Mouse (Mus musculus) ovary, postnatal 36 days (tissue): ENCODE data around the gene Klhl8.
"Not testable (repeated sequence)": the region's sequence is repeated elsewhere in the genome, so short reads cannot be mapped to it uniquely, and the experiment has no call there.

Source experiments
- DNase-seq: peaks from one replicate; pipeline ENCODE4 v3.0.0; 2022; ENCODE audit warnings: low spot score, mixed read lengths

Gene Klhl8

DNA sequence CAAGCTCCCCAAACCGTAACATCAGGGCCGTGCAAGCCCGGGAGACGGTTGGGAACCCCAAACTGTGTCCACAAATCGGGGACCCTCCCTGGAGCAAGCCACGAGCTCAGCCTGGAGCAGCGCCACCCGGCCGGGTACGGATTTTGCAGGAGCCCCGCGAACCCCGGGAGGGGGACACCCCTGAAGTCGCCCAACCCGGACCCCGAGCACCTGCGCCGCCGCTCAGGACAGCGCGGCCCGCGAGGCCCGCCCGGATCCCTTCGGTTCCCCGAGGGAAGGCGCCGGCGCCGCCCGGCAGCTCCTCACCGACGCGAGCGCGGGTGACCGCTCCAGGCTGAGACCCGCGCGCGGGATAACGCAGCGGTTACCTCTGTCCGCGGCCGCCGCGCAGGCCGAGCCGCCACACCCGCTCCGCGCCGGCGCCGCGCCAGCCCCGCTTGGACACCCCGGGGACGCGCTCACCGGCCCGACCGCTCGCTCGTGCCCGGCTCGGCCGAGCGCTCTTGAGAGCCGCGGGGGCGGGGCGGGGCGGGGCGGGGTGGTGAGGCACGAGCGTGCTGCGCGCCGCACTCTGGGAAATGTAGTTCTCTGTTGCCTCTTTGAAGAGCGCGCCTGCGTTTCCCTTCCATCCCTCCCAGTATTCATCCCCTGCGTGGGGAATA is at the start of gene Klhl8:
TSS of gene Klhl8 (minus strand) at position 512 of the 662 bp plus-strand sequence.
- peak; percentile 89 for DNase-seq

DNA sequence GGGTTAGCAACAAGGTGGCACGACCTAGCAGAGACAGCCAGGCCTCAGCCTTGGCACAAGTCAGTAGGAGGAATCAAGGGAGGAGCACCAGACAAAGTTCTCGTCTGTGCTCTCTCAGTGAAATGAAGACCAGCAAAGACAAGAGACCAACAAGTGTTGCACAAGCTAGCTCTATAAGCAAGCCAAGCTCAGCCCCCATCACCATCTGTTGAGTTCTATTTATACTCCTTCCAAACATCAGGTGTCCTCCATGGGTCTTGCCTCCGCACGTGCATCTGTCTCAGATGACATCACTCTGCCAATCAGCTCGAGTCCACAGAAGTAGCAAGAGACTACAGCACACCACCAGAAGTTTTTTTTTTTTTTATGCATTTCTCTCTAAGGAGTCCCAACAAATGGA is 43.6 kb upstream of the Klhl8 start:
- DNase-seq: no peak

DNA sequence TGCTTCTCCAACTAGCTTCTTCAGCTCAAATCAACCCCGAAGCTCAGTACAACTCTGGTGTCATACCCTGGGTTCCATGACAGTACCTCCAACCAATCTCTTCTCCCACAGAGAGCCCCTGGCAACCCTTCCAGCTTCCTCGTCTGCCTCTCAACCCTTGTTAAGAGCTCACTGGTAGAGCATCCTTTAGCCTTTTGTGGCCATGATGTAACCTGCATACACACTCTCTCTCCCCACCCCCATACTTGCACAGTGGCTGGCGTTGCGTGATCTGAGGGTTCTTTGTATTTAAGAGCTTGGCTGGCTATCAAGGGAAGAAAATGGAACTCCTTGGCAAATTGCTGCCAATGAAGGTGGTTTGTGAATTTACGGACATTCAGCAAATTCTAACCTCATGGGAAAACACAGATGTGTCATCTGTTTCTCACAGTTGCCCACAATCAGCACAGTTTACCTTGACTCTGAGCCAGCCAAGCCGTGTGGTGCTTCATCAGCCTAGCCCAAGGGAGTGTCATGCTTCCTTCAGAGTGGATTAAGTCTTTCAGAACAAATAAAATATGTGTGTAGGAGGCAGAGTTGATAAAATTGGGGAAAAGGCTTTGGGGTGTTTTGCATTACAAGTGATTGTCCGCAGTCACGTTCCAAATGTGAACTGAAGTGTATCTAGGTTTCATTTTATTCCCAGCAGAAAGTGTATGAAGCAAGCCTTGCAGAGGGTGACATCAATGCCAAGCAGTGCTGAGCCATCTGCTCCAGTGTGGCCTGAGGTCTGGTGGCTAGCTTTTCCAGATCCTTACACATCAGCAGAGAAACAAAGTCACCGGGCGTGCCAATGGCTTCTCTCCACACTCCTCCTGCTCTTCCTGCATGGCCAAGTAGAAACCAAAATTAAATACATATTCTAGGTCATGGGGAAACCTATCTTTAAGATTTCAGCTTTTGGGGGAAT is 42.4 kb upstream of the Klhl8 start:
- no peak for DNase-seq

DNA sequence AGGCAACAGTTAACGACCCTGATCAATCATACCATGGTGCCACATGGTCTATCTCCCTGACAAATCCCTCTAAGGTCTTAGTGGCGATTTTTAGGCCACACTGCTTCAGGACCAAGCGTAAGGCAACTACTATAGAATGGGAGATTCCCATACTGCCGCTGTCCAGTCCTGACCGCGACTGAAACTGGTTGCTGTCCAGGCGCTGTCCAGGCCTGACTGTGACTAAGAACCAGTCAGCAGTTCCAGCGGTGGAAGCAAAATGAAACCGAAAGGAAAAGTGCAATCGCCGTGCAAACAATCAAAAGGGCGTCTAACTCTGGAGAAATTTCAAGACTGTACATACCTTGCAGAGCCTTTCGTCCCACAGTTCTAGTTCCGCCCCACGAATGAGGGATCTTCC is 39.1 kb upstream of the Klhl8 start:
- DNase-seq: not testable (repeated sequence)

DNA sequence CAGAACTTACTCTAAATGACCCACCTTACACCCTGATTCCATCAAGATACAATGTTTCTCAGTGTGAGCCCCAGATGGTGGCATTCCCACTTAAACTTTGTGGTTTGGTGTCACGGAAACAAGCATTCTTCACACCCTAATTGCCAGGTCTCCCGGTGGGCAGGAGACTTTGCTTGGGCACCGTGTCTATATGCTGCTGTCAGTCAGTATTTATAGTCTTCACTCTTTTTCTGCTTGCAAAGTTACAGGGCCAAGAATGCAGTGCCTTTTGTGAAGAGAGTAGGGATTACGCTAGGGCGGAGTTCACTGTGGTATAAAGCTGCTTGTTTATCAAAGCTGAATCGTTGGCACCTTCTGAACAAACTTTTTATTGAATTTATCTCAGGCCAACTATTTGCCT is 32.1 kb upstream of the Klhl8 start:
- DNase-seq: no peak

DNA sequence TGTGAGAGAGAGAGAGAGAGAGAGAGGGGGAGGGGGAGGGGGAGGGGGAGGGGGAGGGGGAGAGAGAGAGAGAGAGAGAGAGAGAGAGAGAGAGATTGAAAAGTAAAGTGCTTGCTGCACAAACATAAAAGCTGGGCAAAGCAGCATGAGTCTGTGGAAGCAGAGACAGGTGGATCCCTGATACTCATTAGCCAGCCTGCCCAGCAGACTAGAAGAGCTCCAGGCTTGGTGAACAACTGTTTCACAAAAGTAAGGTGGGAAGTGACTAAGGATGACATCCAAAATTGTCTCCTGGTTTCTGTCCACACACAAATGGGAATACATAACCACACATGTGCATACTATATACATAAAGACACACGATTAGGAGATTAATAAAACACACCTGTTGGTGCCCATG is 28.8 kb upstream of the Klhl8 start:
- no peak for DNase-seq

DNA sequence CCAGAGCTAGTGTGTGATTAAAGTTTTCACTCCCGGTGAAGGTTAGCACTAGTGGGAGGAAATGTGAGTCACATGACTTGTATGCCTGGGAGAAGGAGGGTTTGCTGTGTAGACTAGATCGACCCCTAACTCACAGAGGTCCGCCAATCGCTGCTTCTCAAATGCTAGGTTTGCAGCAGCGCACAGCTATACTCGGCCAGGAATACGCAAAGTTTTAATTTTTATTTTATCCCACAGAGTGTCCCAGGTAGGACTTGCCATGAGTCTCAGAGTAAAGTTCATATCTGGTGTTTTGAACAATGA is 28.2 kb upstream of the Klhl8 start:
- DNase-seq: no peak

DNA sequence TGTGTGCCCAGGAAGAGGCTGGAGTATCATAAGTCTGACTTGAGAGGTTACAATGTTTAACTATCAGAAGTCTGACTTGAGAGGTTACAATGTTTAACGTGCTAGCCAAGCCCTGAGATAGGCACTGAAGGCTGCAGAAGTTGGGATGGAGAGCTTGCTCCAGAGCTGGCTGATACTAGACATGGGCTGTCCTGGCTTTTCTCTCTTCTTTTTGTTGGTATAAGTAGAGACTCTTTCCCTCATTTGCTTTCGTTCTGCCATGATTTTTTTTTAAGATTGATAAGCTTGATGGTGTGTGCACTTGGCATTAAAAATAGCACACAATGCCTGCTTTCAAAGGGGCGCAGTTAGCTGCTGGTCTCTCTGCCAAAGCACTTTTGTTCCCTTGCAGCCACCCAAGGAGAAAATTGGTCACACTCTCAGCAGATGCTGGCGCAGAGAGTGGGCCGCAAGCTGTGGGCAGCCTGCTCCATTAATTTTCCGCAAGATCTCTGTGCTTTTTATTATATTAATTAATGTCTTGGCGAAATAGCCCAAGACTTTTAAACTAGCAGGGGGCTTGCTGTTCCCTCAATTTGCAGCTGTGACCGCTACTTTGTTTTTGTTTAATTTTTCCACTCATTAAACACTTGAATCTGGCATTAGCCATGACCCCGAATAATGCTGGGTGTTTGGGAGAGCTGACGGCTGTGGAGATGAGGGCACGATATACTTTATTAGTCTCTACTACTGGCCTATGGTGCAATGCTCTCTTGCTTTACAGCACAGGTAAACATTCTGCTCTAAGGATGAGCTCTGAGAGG is 27.7 kb upstream of the Klhl8 start:
- DNase-seq: no peak

DNA sequence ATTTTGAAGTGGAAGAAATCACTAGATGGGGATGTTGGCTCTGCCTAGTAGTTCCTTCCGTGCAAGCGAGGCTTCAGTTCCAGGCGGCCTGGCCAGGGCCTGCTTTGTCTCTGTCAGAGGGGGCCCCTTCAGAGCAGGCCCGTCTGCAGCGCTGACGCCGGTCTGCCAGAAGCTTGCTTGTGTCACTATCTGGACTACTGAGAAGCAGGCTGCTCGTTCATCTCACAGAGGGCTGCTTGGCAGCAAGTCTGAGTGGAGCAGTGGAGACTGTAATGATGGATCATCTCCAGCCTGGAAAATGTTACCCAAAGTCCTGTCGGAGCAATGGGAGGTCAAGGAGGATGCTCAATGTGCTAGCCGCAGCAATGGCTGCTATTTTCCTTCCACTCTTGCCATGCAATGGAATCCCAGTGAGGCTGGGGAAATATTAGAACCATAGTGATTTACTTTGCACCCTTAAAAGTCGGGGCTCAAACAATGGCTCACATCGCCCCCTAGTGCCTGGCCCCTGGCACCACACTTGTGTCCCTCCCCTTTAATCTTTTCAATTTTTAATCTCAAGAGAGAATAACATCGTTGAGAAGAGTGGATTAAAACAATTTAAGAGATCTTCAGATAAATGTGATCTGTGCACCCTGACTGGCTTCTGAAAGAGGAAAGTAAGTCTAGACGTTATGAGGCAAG is 26.0 kb upstream of the Klhl8 start:
- DNase-seq: no peak

DNA sequence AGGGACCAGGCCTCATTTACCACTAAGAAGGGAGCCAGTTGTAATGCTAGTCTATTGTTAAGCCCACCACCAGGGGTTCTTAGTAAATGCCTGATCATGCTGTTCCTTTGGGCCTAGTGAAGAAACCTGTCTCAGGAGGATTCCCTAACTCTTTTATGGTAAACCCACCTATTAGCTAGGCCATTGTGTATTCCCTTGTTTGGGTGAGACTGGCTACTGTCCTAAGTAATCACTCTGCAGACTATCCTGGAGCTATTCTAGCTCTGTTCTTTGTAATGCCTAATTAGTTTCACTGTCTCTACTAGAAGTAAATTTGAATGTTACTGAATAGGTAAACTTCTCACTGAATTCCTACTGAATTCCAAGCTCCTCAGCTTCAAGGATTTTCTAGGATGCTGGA is 20.9 kb upstream of the Klhl8 start:
- DNase-seq: not testable (repeated sequence)

DNA sequence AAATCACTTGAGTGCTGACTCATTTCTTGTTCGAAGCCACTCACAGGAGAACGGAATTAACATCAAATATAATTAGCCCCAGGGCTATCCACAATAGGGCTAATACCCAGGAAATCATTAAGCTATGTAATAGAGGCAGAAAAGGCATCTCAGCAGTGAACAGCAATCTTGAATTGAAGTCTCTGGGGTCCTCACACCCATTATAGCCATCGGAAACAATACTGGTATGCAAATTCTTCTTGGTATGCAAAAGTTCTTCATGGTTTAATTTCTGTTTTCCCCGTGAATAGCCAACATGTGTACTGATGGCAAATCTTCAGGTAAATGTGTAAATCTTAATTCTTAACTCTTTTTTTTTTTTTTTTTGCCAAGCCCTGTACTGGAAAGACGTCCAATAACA is 19.5 kb upstream of the Klhl8 start:
- no peak for DNase-seq

DNA sequence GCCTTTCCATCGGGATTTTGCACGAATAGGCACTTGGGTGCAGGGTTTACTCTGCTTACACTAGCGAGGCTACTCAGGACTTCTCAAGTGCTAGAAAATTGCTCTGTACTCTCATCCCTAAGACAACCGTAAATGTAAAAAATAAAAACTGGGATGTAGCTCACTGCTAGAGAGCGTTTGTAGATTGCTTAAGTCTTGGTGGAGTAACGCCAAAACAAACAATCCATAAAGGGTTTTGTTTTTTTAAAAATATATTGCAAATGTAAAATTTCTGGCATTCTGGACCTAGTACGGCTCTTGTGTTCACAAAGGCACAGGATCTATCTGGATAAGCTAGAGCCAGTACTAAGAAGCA is 17.1 kb upstream of the Klhl8 start:
- DNase-seq: no peak

DNA sequence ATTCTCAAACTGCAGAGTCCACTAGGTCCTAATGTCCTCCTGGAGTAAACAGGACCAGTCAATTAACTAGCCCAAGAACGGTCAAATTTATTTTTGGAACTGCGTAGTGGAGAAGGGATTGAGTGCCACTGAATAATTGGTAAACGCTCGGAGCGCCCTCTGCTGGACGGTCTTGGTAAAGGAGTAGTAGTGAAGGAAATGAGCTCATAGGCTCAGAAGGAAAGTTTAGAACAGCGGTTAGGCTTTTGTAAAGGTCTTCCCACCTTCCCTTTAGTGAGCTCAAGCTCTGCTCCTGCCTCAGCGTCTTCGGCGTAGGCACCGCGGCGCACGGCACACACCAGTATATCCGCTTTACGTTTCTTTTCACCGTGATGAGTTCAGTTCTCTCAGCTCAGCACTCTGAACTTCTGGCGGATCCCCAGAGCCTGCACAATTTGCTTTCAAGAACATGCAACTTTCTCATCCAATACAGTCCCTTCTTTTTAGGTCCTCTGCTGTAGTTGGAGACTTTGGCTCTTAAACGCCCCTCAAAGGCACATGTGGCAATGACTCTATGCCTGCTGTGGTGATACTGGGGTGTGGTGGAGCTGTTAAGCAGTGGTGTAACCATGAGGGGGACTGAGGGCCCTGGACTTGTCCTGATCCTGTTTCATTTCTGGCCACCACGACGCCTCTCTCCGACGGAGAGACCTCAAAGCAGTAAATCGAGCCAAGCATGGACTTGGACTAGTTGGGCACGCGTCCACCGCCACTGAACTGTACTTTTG is 16.6 kb upstream of the Klhl8 start:
- peak; percentile 87 for DNase-seq

DNA sequence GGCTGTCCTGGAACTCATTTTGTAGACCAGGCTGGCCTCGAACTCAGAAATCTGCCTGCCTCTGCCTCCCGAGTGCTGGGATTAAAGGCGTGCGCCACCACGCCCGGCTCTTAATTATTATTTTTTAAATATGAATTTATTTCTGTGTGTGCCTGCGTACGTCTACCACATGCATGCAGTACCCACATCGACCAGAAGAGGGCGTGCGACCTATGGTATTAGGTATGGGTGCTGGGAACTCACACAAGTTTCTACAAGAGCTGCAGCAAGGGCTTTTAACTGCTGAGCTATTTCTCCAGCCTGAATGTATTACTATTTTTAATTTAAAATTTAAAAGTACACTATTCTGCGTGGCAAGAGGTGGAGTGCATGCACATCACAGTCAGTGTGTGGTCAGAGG is 15.3 kb upstream of the Klhl8 start:
- DNase-seq: no peak

DNA sequence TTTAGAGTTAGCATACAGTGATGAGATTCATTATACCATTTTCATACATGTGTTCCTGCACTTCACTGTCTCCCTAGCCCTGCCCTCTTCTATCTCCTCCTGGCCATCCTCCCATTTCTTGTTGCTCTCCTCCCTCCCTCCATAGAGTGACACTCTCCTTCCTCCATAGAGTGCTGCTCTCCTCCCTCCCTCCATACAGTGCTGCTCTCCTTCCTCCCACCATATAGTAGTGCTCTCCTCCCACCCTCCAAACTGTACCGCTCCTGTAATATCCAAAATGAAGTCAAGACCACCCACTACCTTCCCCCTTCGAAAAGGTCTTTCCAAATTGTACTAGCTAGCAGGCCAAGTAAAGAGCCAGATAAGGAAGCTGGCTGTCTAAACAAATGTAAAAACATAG is 12.7 kb upstream of the Klhl8 start:
- DNase-seq: no peak

DNA sequence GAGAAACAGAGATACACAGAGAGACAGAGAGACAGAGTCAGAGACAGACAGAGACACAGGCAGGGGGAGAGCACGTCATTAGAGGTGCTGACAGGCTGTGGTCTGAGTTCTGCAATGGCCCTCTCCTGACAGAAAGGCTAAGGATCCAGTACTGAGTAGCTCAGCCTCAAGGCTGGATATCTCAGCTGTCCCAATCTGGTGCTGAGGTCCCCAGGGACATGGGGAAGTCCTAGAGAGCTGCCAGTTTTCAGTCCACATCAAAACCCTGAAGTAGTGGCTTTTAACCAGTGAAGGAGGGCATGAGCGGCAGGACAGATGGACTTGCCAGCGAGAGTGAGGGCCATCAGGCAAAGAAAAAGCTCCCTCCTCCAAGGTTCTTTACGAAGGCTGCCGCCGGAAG is 12.0 kb upstream of the Klhl8 start:
- no peak for DNase-seq

DNA sequence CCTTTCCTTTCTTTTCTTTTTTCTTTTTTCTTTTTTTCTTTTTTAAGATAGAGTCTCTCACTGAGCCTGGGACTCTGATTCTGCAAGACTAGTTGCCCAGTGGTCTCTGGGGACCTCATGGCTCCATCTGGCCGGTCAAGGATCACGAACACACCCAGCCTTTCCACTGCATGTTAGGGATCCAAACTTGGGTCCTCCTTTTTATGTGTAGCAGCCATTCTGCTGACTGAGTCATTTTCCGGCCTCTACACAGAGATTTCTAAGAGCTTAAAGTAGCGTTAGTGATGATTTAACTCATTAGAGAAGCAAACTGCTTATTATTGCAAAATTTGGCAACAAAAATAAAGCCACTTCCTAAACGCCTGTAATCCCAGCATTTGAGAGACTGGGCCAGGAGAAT is 11.4 kb upstream of the Klhl8 start:
- no peak for DNase-seq

DNA sequence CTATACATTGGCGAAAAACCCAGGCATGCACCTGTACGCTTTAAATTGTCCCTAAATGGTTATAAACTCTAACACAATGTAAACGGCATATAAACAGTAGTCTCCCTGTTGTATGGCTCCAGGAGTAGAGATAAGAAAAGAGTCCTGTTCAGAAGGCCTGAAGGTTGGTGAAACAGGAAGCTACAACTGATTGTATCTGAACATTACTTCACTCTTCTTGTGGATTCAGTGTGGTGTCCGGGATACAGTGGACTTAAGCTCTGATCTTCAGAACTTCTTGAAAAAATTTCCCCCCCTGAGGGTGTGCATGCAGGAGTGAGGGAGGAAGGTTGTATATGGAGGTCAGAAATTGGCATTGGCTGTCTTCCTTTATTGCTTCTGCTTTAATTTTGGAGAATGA is 8.4 kb upstream of the Klhl8 start:
- DNase-seq: no peak

DNA sequence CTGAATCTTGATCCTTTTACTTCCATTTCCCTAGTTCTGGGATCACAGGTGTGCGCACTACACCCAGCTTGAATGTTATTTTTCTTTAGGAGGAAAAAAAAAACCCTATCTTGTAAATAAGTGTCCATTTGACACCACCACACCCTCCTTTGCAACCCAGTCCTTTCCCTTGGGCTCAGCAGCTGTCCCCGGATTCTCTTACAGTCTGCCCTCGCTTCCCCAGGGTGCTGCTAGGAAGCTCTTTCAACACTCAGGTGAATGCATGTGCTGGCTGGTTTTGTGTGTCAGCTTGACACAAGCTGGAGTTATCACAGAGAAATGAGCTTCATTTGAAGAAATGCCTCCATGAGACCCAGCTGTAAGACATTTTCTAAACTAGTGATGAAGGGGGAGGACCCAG is 7.2 kb upstream of the Klhl8 start:
- no peak for DNase-seq

DNA sequence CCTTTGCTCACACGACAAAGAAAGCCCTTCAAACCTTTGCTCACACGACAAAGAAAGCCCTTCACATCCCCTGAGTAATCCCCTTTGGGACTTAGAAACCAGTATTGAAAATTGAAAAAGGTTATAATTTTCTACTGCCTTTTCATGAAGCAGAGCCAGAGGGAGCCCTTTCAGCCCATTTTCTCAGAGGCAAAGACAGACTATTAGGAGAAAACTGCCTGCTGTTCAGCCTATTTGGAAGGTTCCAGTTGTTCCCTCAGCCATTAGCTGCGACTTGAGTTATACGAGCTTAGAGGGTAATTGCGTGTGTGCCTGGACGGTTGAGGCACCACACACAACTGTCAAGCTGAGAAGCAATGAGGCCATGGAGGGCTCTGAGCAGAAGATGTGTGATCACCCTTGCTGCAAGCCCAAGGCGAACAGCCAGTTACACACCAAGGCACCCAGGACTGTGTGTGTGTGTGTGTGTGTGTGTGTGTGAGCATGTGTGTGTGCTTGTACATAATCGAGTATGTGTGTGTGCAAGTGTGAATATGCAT is 6.4 kb upstream of the Klhl8 start:
- DNase-seq: no peak

DNA sequence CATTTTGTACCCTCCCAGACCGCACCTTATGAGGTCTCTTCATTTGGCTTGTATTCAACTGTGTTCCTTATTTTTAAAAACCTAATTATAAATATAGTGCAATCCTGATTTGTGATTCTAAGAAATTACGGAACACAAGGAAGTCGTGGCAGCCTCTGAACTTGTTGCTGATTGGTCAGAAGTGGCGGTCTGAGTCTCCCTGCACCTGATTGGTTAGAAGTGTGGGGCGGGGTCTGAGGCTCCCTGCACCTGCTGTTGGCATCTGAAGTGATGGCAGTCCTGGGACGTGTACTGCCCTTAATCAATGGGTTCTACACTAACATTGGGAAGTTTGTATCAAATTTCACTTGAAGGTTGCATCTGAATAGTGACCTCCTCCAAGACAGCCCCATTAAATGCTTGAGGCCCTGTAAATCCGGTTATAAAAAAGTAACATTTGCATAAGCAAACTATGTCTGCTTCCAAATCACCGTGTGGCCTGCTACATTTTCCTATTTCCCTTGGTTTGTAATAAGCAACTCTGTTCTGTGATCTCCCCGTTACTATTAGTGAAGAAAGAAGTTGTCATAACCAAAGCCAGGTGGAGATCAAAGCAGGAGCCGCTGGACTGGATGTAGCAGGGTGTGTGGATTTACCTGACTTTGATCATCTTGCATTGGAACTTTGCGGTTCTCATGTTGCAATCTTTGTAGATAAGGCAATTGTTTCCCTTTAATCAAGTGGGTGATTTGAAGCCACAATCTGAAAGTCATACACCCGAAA is 5.7 kb upstream of the Klhl8 start:
- DNase-seq: no peak
